Mouse (Mus musculus) olfactory bulb, adult 2 months (tissue): ENCODE measurements around the gene Gtf2i. TPM values are rescaled to one million over a fixed set of nuclear protein-coding genes. Genes with fewer than 3 reads are reported as not detected.

Experiments used
- H3K27ac ChIP-seq: fragments of 200-500 bp; 2 replicates; pipeline ENCODE4 v1.5.1; 2012; ENCODE audit warnings: low read depth, low read length; ENCODE audit not compliant: insufficient read depth
- H3K4me1 ChIP-seq: fragments of 200-500 bp; 2 replicates; pipeline ENCODE4 v1.6.1; 2012; ENCODE audit warnings: low read length; ENCODE audit not compliant: control insufficient read depth, insufficient read depth
- H3K4me3 ChIP-seq: fragments of 200-500 bp; 2 replicates; pipeline ENCODE4 v1.5.1; 2012; ENCODE audit warnings: mild to moderate bottlenecking, low read depth, low read length, moderate library complexity; ENCODE audit not compliant: insufficient read depth
- CTCF ChIP-seq: fragments of 200-500 bp; IDR thresholded peaks from 2 replicates; pipeline ENCODE4 v1.5.1; 2012; ENCODE audit warnings: low read depth, mild to moderate bottlenecking, low read length, moderate library complexity; ENCODE audit not compliant: insufficient read depth
- POLR2A ChIP-seq: fragments of 200-500 bp; IDR thresholded peaks from 2 replicates; pipeline ENCODE4 v1.6.1; 2012; ENCODE audit warnings: mild to moderate bottlenecking, low read depth, low read length, moderate library complexity; ENCODE audit not compliant: insufficient read depth
- WGBS: fragments of 180-500 bp; shearing (Covaris S2); methylation state at CpG from one replicate; pipeline ENCODE4 v1.1.7; 2018; 5-methylcytosine and 5-hydroxymethylcytosine counted together
- polyA plus RNA-seq: library from polyadenylated mRNA; stranded (reverse); fragments of >200 nt; gene quantifications from 2 replicates; pipeline ENCODE4 v1.2.4, GENCODE M21; 2012; ENCODE audit warnings: low replicate concordance; ENCODE audit not compliant: missing spikeins, insufficient read depth, insufficient read length

Gene Gtf2i
- polyA plus RNA-seq, 1 experiment = 380 TPM

GRCm38 (mm10) chr5:134273761-134274160, 40.8 kb downstream of the Gtf2i start:
- Histone ChIP-seq H3K4me1 (peaks cover 52% of the 10 kb centered on the region), H3K27ac (no peak overlapping the region), H3K4me3 (no peak overlapping the region)
- WGBS = 63% methylated on average over 8 of the region's 8 CpGs
- no peak for TF ChIP-seq CTCF
- TF ChIP-seq POLR2A = no peak

GRCm38 (mm10) chr5:134272761-134273160, 41.8 kb downstream of the Gtf2i start:
- H3K27ac ChIP-seq = peak overlapping the region; percentile 76
- WGBS = 61% methylated on average over 11 of the region's 11 CpGs
- peaks cover 55% of the 10 kb centered on the region for H3K4me1 ChIP-seq
- no peak for TF ChIP-seq POLR2A
- no peak for TF ChIP-seq CTCF
- no peak overlapping the region for H3K4me3 ChIP-seq

GRCm38 (mm10) chr5:134271421-134271820, 43.1 kb downstream of the Gtf2i start:
- 83% methylated on average over 11 of the region's 11 CpGs for WGBS
- TF ChIP-seq CTCF (no peak), POLR2A (no peak)
- Histone ChIP-seq H3K27ac (no peak overlapping the region), H3K4me3 (no peak overlapping the region), H3K4me1 (peaks cover 59% of the 10 kb centered on the region)

- no peak overlapping the region for H3K27ac ChIP-seq
- H3K4me3 ChIP-seq = no peak overlapping the region
- H3K4me1 ChIP-seq = peaks cover 57% of the 10 kb centered on the region
- 73% methylated on average over 4 of the region's 4 CpGs for WGBS
- no peak for TF ChIP-seq CTCF
- TF ChIP-seq POLR2A = no peak
Observed at GRCm38 (mm10) chr5:134270566-134270965, 44.0 kb downstream of the Gtf2i start.

- Histone ChIP-seq H3K27ac (no peak overlapping the region), H3K4me1 (peaks cover 50% of the 10 kb centered on the region), H3K4me3 (no peak overlapping the region)
- 57% methylated on average over 5 of the region's 5 CpGs for WGBS
- TF ChIP-seq CTCF (no peak), POLR2A (no peak)
Observed at GRCm38 (mm10) chr5:134269751-134270150, 44.8 kb downstream of the Gtf2i start.

- Histone ChIP-seq H3K27ac (no peak overlapping the region), H3K4me1 (peaks cover 44% of the 10 kb centered on the region), H3K4me3 (no peak overlapping the region)
- 98% methylated on average over 8 of the region's 8 CpGs for WGBS
- no peak for TF ChIP-seq CTCF
- no peak for TF ChIP-seq POLR2A
Observed at GRCm38 (mm10) chr5:134268751-134269150, 45.8 kb downstream of the Gtf2i start.

GRCm38 (mm10) chr5:134266404-134266803, 48.2 kb downstream of the Gtf2i start:
- H3K4me3 ChIP-seq = no peak overlapping the region
- H3K4me1 ChIP-seq = peaks cover 30% of the 10 kb centered on the region
- no peak for TF ChIP-seq CTCF
- TF ChIP-seq POLR2A = no peak
- no peak overlapping the region for H3K27ac ChIP-seq
- WGBS = 37% methylated on average over 18 of the region's 18 CpGs

GRCm38 (mm10) chr5:134265890-134266289, 48.7 kb downstream of the Gtf2i start:
- Histone ChIP-seq H3K27ac (no peak overlapping the region), H3K4me1 (peaks cover 28% of the 10 kb centered on the region), H3K4me3 (no peak overlapping the region)
- TF ChIP-seq POLR2A (no peak), CTCF (no peak)
- 56% methylated on average over 2 of the region's 2 CpGs for WGBS

GRCm38 (mm10) chr5:134260001-134260636, 54.4 kb downstream of the Gtf2i start:
- Histone ChIP-seq H3K4me3 (no peak overlapping the region), H3K4me1 (peaks cover 15% of the 10 kb centered on the region), H3K27ac (peak overlapping the region; percentile 33; the same call in 1 of the 2 replicates)
- no peak for TF ChIP-seq POLR2A
- no peak for TF ChIP-seq CTCF
- WGBS = 67% methylated on average over 9 of the region's 9 CpGs
